Mouse (Mus musculus) midbrain, embryonic 15.5 days (tissue): ENCODE data around the gene Taf3. TPM values are rescaled to one million over a fixed set of nuclear protein-coding genes. Genes with fewer than 3 reads are reported as not detected.
A peak's percentile ranks its signal among the peaks of the same experiment; 100 is the strongest.

ENCODE experiments used
- ATAC-seq: fragments of 200-750 bp; cut with Nextera tagmentation; replicated peaks from 2 replicates; pipeline ENCODE4 v1.8.0; 2017; ENCODE audit warnings: moderate TSS enrichment
- H3K27ac ChIP-seq: fragments of 300-500 bp; sonication (generic); 2 replicates; pipeline ENCODE4 v1.5.1; 2015; ENCODE audit warnings: mild to moderate bottlenecking, inconsistent platforms
- H3K27me3 ChIP-seq: fragments of 300-500 bp; sonication (generic); replicated peaks from 2 replicates; pipeline ENCODE4 v1.6.1; 2015; ENCODE audit warnings: inconsistent platforms
- H3K36me3 ChIP-seq: fragments of 300-500 bp; sonication (generic); replicated peaks from 2 replicates; pipeline ENCODE4 v1.6.1; 2015; ENCODE audit warnings: inconsistent platforms
- H3K4me1 ChIP-seq: fragments of 300-500 bp; sonication (generic); 2 replicates; pipeline ENCODE4 v1.6.1; 2015; ENCODE audit warnings: inconsistent platforms
- H3K4me2 ChIP-seq: fragments of 300-500 bp; sonication (generic); 2 replicates; pipeline ENCODE4 v1.6.1; 2015; ENCODE audit warnings: inconsistent platforms, mild to moderate bottlenecking, moderate library complexity
- H3K4me3 ChIP-seq: fragments of 300-500 bp; sonication (generic); 2 replicates; pipeline ENCODE4 v1.5.1; 2015; ENCODE audit warnings: mild to moderate bottlenecking, inconsistent platforms
- H3K9ac ChIP-seq: fragments of 300-500 bp; sonication (generic); 2 replicates; pipeline ENCODE4 v1.6.1; 2015; ENCODE audit warnings: mild to moderate bottlenecking, inconsistent platforms
- H3K9me3 ChIP-seq: fragments of 300-500 bp; sonication (generic); 2 replicates; pipeline ENCODE4 v1.6.1; 2016; ENCODE audit warnings: inconsistent platforms
- WGBS: fragments of 180-500 bp; shearing (Covaris S2); methylation state at CpG from one replicate; pipeline ENCODE4 v1.1.7; 2015; ENCODE audit warnings: mixed read lengths; 5-methylcytosine and 5-hydroxymethylcytosine counted together
- polyA plus RNA-seq: library from polyadenylated mRNA; unstranded; fragments of >200 nt; fragmentation: Nextera tagmentation; extraction: Ambion mirVana; gene quantifications from 2 replicates; pipeline ENCODE4 v1.2.1, GENCODE M21; 2015

The Taf3 gene
- polyA plus RNA-seq, 1 experiment from 2014 or later, result 14.8 TPM

- H3K4me2 ChIP-seq, result no peak overlapping the region
- H3K9me3 ChIP-seq, result no peaks in the 10 kb centered on the region
- 83% methylated on average over 4 of the region's 4 CpGs for WGBS
- H3K4me3 ChIP-seq, result no peak overlapping the region
- H3K4me1 ChIP-seq, result no peaks in the 10 kb centered on the region
- no peak for ATAC-seq
- no peaks in the 10 kb centered on the region for H3K36me3 ChIP-seq
- no peak overlapping the region for H3K9ac ChIP-seq
- no peak overlapping the region for H3K27ac ChIP-seq
- no peaks in the 10 kb centered on the region for H3K27me3 ChIP-seq
These were observed 78.2 kb downstream of the Taf3 start for GRCm38 (mm10) chr2:9970178-9970577.

GRCm38 (mm10) chr2:9969734-9970133, 78.7 kb downstream of the Taf3 start:
- no peak for ATAC-seq
- no peak overlapping the region for H3K4me3 ChIP-seq
- H3K27me3 ChIP-seq, result no peaks in the 10 kb centered on the region
- no peak overlapping the region for H3K27ac ChIP-seq
- no peak overlapping the region for H3K9ac ChIP-seq
- H3K36me3 ChIP-seq, result no peaks in the 10 kb centered on the region
- no peaks in the 10 kb centered on the region for H3K4me1 ChIP-seq
- WGBS, result 93% methylated on average over 5 of the region's 5 CpGs
- no peak overlapping the region for H3K4me2 ChIP-seq
- no peaks in the 10 kb centered on the region for H3K9me3 ChIP-seq

- H3K27ac ChIP-seq, result no peak overlapping the region
- H3K36me3 ChIP-seq, result no peaks in the 10 kb centered on the region
- no peaks in the 10 kb centered on the region for H3K4me1 ChIP-seq
- no peaks in the 10 kb centered on the region for H3K9me3 ChIP-seq
- WGBS, result 86% methylated on average over 1 of the region's 1 CpGs
- no peak overlapping the region for H3K4me2 ChIP-seq
- no peak overlapping the region for H3K9ac ChIP-seq
- no peak overlapping the region for H3K4me3 ChIP-seq
- ATAC-seq, result no peak
- H3K27me3 ChIP-seq, result no peaks in the 10 kb centered on the region
These were observed 81.8 kb downstream of the Taf3 start for GRCm38 (mm10) chr2:9966634-9967033.

DNA sequence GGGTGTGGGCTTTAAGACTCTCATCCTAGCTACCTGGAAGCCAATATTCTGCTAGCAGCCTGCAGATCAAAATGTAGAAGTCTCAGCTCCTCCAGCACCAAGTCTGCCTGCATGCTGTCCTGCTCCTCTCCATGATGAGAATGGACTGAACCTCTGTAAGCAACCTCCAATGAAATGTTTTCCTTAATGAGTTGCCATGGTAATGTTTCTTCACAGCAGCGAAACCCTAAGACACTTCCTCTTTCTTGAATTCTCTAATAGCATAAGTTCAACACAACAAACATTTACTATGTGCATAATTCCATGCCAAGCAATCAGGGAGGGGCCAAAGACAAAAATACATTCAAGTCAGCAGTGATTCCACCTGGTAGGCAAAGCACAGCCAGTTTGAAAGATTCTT, 82.8 kb downstream of the Taf3 start:
- no peak for ATAC-seq
- no peak overlapping the region for H3K4me2 ChIP-seq
- H3K4me1 ChIP-seq, result no peaks in the 10 kb centered on the region
- H3K27me3 ChIP-seq, result no peaks in the 10 kb centered on the region
- no peaks in the 10 kb centered on the region for H3K36me3 ChIP-seq
- WGBS, result 57% methylated on average over 1 of the region's 1 CpGs
- H3K9ac ChIP-seq, result no peak overlapping the region
- H3K27ac ChIP-seq, result no peak overlapping the region
- H3K9me3 ChIP-seq, result no peaks in the 10 kb centered on the region
- H3K4me3 ChIP-seq, result no peak overlapping the region

- no peak overlapping the region for H3K27ac ChIP-seq
- no peaks in the 10 kb centered on the region for H3K9me3 ChIP-seq
- H3K4me3 ChIP-seq, result no peak overlapping the region
- no peak overlapping the region for H3K4me2 ChIP-seq
- ATAC-seq, result no peak
- no peak overlapping the region for H3K9ac ChIP-seq
- no peaks in the 10 kb centered on the region for H3K27me3 ChIP-seq
- H3K4me1 ChIP-seq, result 0 out of 2 replicates have a peak, but pooled peaks cover 3% of the 10 kb centered on the region
- H3K36me3 ChIP-seq, result no peaks in the 10 kb centered on the region
These were observed 85.5 kb downstream of the Taf3 start for GRCm38 (mm10) chr2:9962871-9963270.

DNA sequence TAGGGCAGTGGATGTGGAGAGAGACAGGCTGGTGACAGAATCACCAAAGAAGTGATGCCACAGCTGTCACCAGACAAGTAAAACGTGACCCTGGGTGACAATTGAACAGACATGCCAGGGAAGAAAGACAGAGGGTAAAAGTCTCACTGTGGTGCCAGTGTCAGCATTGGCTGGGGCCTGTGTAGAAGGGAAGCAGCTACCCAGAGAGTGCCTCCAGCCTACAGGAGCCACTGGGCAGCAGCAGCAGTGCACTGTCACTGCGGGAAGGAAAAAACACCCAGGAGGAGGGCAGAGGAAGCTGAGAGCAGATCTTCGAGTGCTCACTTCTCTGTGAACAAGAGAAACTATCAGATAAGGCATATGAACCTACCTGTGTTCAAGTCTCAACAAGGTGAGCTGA, 86.7 kb downstream of the Taf3 start:
- Histone ChIP-seq H3K4me2 (no peak overlapping the region), H3K27ac (no peak overlapping the region), H3K4me1 (0 out of 2 replicates have a peak, but pooled peaks cover 3% of the 10 kb centered on the region), H3K36me3 (no peaks in the 10 kb centered on the region), H3K27me3 (no peaks in the 10 kb centered on the region), H3K9ac (no peak overlapping the region), H3K9me3 (no peaks in the 10 kb centered on the region), H3K4me3 (no peak overlapping the region)
- WGBS, result 60% methylated on average over 3 of the region's 3 CpGs
- ATAC-seq, result no peak

GRCm38 (mm10) chr2:9958011-9958410, 90.4 kb downstream of the Taf3 start:
- Histone ChIP-seq H3K27ac (no peak overlapping the region), H3K4me1 (0 out of 2 replicates have a peak, but pooled peaks cover 3% of the 10 kb centered on the region), H3K4me2 (no peak overlapping the region), H3K9ac (no peak overlapping the region), H3K9me3 (no peaks in the 10 kb centered on the region), H3K27me3 (no peaks in the 10 kb centered on the region), H3K36me3 (no peaks in the 10 kb centered on the region), H3K4me3 (no peak overlapping the region)
- ATAC-seq, result 0 out of 2 replicates have a peak, but pooled peaks have one; percentile 10
- WGBS, result 63% methylated on average over 6 of the region's 6 CpGs

DNA sequence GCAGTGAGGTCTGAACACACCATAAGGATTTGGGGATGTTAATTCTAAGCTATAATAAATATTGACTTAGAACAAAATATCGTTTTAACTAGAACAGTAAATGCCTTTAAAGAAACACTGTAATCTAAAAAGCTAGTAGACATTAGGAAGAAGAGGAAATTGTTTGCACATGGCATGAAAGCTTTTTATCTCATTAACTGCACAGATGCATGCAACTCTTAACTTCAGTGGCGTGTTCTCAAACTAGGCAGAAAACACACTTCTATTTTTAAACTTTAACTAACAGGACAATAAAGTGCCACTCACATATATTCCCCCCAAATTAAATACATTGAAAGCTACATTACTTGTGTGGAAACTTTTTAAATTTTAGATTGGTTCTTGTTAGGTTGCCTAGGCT, 91.8 kb downstream of the Taf3 start:
- no peak for ATAC-seq
- no peaks in the 10 kb centered on the region for H3K36me3 ChIP-seq
- no peaks in the 10 kb centered on the region for H3K9me3 ChIP-seq
- H3K27ac ChIP-seq, result no peak overlapping the region
- no peak overlapping the region for H3K4me3 ChIP-seq
- no peak overlapping the region for H3K9ac ChIP-seq
- no peak overlapping the region for H3K4me2 ChIP-seq
- H3K4me1 ChIP-seq, result 0 out of 2 replicates have a peak, but pooled peaks cover 3% of the 10 kb centered on the region
- WGBS, result 76% methylated on average over 2 of the region's 2 CpGs
- H3K27me3 ChIP-seq, result no peaks in the 10 kb centered on the region

- no peaks in the 10 kb centered on the region for H3K36me3 ChIP-seq
- 0 out of 2 replicates have a peak, but pooled peaks cover 3% of the 10 kb centered on the region for H3K4me1 ChIP-seq
- no peaks in the 10 kb centered on the region for H3K9me3 ChIP-seq
- no peak overlapping the region for H3K9ac ChIP-seq
- no peak overlapping the region for H3K4me2 ChIP-seq
- H3K27ac ChIP-seq, result no peak overlapping the region
- H3K4me3 ChIP-seq, result no peak overlapping the region
- no peak for ATAC-seq
- H3K27me3 ChIP-seq, result no peaks in the 10 kb centered on the region
- 57% methylated on average over 9 of the region's 9 CpGs for WGBS
These were observed 92.5 kb downstream of the Taf3 start for GRCm38 (mm10) chr2:9955576-9956535.

- no peaks in the 10 kb centered on the region for H3K36me3 ChIP-seq
These were observed 101.7 kb downstream of the Taf3 start for GRCm38 (mm10) chr2:9946739-9947138.

DNA sequence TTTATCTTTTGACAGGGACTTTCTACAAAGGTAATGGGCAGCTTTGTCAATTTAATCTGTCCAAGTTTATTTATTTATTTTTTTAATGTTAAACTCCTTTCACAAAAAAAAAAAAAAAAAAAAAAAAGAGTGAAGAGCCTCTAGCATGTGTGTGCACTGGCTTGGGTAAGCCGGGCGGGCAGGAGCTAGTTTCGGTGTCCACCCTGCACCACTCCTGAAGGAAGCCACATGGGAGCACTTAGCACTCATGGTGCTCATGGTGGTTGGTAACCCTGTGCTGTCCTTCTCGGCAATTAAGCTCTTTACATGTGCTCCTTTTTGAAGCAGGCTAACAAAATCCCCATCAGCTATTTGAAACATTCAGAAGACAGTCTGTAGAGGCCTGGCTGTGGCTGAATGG, 102.8 kb downstream of the Taf3 start:
- 72% methylated on average over 4 of the region's 4 CpGs for WGBS
- H3K9ac ChIP-seq, result no peak overlapping the region
- no peaks in the 10 kb centered on the region for H3K27me3 ChIP-seq
- no peak for ATAC-seq
- H3K9me3 ChIP-seq, result no peaks in the 10 kb centered on the region
- no peaks in the 10 kb centered on the region for H3K36me3 ChIP-seq
- H3K4me2 ChIP-seq, result no peak overlapping the region
- H3K4me3 ChIP-seq, result no peak overlapping the region
- no peaks in the 10 kb centered on the region; the same call in 1 of the 2 replicates for H3K4me1 ChIP-seq
- H3K27ac ChIP-seq, result no peak overlapping the region

More at GRCm38 (mm10) chr2:9946739-9947138, 101.7 kb downstream of the Taf3 start:
- Histone ChIP-seq H3K9me3 (no peaks in the 10 kb centered on the region), H3K9ac (no peak overlapping the region), H3K27me3 (no peaks in the 10 kb centered on the region), H3K4me2 (no peak overlapping the region), H3K4me1 (no peaks in the 10 kb centered on the region; the same call in 1 of the 2 replicates), H3K4me3 (no peak overlapping the region), H3K27ac (no peak overlapping the region)
- 0 out of 2 replicates have a peak, but pooled peaks have one; percentile 27 for ATAC-seq
- 90% methylated on average over 3 of the region's 3 CpGs for WGBS

GRCm38 (mm10) chr2:9943011-9943410, 105.4 kb downstream of the Taf3 start:
- H3K36me3 ChIP-seq, result no peaks in the 10 kb centered on the region
- no peak overlapping the region for H3K9ac ChIP-seq
- no peak for ATAC-seq
- H3K9me3 ChIP-seq, result no peaks in the 10 kb centered on the region
- WGBS, result 83% methylated on average over 1 of the region's 1 CpGs
- no peak overlapping the region for H3K27ac ChIP-seq
- H3K4me2 ChIP-seq, result no peak overlapping the region
- H3K4me3 ChIP-seq, result no peak overlapping the region
- H3K27me3 ChIP-seq, result no peaks in the 10 kb centered on the region
- H3K4me1 ChIP-seq, result no peaks in the 10 kb centered on the region; the same call in 1 of the 2 replicates

GRCm38 (mm10) chr2:9939250-9939649, 109.1 kb downstream of the Taf3 start:
- H3K4me2 ChIP-seq, result no peak overlapping the region
- no peak overlapping the region for H3K9ac ChIP-seq
- H3K4me1 ChIP-seq, result no peaks in the 10 kb centered on the region
- H3K27ac ChIP-seq, result no peak overlapping the region
- WGBS, result 96% methylated on average over 4 of the region's 4 CpGs
- no peak for ATAC-seq
- no peaks in the 10 kb centered on the region for H3K27me3 ChIP-seq
- no peaks in the 10 kb centered on the region for H3K9me3 ChIP-seq
- no peaks in the 10 kb centered on the region for H3K36me3 ChIP-seq
- no peak overlapping the region for H3K4me3 ChIP-seq
